Mouse (Mus musculus) spleen, postnatal 14 days (tissue): ENCODE data around the gene Rtn3.
"Not testable (repeated sequence)": the region's sequence is repeated elsewhere in the genome, so short reads cannot be mapped to it uniquely, and the experiment has no call there.

Experiments
- DNase-seq, 2 experiments: peaks; one replicate each; pipeline ENCODE4 v3.0.0; 2021 to 2022; ENCODE audit warnings: low spot score in 2 of 2

Rtn3 gene

DNA sequence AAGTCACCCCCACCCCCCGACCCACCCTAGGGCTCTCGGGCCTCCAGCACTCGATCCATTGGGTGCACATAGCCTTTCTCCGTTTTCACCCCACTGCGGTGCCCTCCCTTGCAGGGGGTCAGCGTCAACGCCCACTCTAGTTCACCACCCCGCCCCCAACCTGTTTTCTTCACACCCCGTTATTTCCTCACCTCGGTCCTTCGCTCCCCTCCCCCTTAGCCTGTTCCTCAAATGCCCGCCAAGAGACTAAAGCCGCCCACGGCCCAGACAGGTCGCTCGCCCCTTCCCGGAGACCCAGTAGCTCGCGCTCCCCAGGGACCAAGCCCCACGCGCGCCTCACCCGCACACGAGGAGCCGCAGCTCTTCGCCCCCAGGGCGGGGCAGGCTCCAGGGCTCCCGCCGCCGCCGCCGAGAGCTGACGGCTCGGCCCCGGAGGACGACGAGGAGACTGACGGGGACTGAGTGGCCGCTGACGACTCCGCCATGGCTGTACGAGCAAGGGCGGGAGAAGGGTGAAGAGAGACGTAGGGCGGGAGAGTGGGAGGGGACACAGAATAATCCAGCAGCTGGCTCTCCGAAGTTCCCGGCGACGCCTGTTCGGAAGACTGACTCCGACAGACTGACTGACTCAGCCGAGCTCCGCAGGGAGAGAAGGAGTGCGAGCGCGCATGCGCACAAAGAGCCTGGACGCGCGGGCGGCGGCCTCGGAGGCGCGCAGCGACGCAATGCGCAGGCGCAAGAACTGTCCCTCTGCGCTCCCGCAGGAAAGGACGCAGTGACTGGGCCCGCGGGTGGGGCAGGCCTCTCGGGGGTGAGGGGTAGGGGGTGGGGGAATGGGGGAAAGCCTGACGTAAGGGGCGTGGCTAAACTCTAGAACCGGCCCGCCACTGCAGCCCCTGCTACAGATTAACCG, at the start of gene Rtn3:
Gene Rtn3 (minus strand): TSS at position 683 of the 913 bp plus-strand sequence.
- peak; percentile 94 for DNase-seq

DNA sequence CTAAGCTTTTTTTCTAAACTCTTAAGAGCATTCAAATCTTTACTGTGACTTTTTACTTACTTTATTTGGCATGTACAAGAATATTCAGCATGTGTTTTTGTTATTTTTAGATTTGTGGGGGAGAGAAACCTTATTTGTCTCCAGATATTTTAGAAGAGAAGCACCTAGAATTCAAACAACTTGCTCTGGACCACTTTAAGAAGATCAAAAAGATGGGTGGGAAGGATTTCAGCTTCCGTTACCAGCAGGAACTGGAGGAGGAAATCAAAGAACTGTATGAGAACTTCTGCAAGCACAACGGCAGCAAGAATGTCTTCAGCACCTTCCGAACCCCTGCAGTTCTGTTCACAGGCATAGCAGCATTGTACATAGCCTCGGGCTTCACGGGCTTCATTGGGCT, 48.8 kb upstream of the Rtn3 start:
- DNase-seq, result no peak

DNA sequence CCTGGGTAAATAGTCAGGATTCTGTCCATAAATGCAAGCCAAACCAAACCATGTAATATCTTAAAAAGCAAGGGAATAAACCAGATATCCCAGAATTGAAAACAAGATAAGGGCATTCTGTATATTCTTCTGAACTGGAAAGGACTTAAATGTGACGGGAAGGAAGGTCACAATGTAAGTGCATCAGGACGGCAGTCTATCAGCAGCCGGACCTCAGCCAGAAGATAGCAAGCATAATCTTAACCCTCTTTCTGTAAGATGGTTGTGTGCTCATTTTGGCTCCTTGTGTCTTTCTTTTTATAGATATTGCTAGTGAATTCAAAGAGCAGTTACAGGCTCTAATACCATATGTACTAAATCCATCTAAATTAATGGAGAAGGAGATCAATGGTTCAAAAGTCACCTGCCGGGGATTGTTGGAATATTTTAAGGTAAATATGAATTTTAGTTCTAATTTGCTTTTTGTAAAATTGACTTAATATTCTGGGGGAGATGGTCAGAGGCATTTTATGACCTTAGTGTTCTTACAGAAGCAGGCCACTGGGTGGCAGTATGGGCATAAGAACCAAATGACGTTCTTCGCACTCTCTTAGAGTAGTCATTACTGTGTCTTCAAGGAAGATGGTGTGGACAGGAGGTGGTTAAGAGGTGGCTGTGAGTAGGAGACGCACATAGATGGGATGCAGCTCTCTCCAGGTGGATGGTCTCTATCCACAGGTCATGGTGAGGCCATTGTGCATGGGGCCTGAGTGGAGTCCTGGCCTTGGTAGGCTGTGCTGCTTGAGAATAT, 45.8 kb upstream of the Rtn3 start:
- DNase-seq, result peak; percentile 17 to 57

DNA sequence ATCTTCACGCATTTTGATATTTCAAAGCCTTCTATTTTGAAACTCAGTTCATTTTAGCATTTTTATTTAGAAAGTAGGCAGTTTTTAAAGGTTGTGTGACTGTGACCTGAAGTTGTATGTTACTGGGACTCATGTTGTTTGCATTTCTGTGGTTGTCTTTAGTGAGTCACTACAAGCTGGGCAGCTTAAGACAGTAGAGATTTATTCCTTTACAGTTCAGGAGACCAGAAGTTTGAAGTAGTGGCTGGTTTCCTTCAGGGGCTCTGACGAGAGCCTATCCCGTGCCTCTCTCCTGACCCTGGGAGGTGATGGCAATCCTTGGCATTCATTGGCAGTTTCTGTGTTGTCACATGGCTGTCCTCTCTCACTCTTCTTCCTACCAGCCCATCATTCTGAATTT, 41.8 kb upstream of the Rtn3 start:
- no peak for DNase-seq

DNA sequence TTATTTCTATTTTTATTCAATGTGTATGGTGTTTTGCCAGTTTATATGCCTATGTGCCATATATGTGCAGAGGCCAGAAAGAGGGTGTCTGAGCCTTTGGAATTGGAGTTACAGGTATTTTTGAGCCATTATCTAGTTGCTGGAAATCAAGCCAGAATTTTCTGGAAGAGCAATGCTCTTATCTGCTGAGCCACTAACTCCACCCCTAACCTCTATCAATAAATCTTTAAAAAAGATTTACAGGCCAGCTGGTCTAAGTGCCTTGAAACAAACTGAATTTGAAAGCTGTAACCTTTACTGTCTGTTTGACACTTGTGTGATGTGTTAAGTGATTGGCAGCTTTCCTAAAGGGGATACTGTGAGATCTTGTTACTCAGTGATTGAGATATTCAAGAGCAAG, 40.7 kb upstream of the Rtn3 start:
- no peak for DNase-seq

DNA sequence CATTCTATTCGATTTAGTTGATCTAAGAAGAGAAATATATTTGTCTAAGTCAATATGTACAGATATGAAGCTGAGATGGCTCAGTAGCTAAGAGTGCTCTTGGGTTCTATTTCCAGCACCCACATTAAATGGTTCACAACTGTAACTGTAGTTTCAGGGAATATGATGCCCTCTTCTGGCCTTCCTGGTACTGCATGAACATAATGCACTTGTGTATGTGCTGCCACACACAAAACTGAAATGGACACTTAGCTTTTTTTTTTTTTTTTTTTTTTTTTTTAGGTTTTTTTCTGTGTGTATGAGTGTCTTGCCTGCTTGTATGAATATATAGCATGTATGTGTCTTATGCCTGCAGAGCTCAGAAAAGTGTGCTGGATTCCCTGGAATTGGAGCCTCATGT, 40.2 kb upstream of the Rtn3 start:
- DNase-seq, result peak in 1 of 2 experiments; percentile 17

DNA sequence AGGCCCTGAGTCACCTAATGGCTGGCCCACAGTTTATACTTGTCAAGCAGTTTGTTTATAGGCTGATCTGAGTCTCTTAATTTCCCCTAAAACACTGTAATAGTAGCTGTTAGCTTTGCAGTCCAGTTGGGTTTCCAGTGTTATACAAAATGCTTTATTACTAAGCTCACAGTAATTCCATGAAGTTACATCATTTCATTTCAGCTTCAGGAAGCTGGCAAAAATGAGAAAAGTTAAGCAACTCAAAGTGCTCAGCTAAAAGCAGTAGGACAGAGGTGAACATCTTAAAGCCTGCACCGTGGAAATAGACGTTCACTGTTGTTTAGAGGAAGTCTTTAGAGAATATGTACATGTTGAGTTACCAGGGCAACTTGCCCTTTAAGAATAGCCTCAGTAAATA, 39.8 kb upstream of the Rtn3 start:
- DNase-seq, result no peak

DNA sequence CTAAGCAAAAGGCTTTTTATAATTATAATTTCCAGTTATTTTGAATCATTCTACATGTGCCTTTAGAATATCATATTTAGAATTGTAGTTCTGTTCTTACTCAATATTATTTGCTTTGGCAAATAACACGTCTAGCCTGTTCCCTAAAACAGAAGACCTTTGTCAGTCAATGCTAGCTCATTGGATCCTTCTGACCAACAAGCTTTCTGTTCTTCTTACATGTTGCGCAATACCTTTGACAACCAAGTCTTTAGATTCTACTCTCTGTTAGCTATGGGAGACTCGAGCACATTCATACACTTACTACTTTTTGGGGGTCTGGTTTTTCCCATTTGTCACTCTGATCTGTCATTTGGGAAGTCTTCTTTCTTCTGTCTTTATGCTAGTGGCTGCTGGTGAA, 38.5 kb upstream of the Rtn3 start:
- no peak for DNase-seq

DNA sequence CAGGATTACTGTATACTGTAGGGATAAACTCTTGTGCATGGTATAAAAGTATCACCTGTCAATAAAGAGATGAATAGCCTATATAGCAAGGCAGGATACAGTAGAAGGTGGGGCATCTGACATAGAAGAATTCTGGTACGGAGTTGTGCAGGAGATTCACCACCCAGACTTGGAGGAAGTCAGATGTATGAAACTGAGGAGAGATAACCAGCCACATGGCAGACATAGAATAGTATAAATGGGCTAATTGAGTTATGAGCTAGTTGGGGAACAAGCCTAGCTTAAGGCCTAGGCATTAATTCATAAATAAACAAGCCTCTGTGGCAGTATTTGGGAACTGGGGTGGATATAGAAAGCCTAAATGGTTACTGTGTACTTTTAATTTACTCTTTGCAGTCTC, 33.4 kb upstream of the Rtn3 start:
- no peak for DNase-seq

DNA sequence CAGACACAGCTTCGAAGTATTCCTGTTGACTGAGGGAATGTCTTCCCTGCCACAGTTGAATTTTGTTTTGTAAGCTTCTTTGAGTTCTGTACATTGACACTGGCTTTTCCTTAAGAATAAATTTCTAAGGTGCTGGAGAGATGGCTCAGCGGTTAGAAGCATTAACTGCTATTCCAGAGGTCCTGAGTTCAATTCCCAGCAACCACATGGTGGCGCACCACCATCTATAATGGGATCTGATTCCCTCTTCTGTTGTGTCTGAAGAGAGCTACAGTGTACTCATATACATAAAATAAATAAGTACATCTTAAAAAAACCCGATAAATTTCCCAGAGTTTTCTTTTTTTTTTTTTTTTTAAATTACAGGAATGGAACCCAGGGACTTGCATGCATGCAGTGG, 24.9 kb upstream of the Rtn3 start:
- DNase-seq, result no peak

DNA sequence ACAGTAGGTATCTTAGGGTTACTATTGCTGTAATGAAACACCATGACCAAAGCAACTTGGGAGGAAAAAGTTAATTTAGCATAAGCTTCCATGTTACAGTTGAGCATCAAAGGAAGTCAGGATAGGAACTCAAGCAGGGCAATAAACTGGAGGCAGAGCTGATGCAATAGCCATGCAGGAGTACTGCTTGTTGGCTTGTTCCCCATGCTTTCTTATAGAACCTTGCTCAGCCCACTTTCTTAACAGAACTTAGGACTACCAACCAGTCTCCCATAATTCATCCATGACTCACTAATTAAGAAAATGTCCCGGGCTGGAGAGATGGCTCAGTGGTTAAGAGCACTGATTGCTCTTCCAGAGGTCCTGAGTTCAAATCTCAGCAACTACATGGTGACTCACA, 23.2 kb upstream of the Rtn3 start:
- no peak for DNase-seq

DNA sequence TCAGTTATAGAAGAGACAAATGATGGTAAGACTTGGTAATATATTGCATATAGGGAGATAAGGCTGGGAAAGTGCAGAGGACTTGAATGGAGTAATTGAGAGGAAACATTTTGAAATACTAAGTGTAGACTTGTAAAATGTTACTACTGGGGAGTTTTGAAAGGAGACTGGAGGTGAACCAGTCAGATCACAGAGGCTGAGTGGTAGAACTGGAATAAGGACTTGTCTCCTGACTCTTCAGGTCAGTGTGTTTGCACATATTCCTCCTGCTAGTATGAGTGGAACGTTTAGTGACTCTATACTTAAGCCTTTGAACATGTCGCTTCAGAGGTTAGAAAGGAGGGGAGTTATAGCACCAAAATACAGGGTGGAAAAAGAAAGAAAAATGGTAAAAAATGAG, 19.4 kb upstream of the Rtn3 start:
- DNase-seq, result no peak

DNA sequence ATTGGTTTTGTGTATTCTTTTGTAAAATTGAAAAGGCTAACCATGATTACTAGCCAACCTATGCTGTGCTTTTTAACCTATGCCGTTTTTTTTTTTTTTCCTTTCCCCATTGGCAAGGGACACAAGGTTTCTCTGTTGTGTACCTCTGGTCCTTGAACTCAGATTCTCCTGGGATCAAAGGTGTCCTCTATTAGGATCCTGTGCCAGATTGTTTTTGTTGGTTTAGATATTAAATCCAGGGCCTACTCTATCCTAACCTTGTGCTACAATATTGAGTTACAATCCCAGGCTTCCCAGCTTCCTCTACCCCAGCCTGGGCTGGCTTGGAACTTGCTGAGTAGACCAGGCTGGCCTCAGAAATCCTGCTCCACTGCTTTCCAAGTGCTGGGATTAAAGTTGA, 17.6 kb upstream of the Rtn3 start:
- no peak for DNase-seq

DNA sequence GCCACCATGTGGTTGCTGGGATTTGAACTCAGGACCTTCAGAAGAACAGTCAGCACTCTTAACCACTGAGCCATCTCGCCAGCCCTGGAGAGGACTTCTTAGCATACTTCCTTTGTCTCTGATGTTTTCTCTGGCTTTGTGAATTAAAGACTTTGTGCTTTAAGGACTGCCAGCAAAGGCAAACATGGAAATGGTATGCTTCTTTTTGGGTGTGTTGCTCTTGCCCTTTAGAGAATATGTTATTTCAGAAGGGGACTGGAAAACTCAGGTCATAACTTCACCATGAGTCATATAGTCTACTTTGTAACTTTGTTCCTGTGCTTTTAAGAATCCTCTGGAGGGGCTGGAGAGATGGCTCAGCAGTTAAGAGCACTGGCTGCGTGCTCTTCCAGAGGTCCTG, 15.7 kb upstream of the Rtn3 start:
- no peak for DNase-seq

DNA sequence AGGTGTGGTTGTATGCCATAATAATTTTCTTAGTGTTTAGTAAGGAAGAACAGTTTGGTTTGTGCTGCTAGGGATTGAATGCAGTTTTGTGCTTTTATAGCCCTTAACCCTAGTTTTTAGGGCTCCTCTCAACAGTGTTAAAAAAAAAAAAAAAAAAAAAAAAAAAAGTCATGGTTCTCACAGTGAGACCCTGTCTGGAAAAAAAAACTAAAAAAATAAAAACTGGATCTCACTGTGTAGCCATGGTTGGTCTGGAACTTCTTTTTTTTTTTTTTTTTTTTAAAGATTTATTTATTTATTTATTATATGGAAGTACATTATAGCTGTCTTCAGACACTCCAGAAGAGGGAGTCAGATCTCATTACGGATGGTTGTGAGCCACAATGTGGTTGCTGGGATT, 13.0 kb upstream of the Rtn3 start:
- not testable (repeated sequence) for DNase-seq

DNA sequence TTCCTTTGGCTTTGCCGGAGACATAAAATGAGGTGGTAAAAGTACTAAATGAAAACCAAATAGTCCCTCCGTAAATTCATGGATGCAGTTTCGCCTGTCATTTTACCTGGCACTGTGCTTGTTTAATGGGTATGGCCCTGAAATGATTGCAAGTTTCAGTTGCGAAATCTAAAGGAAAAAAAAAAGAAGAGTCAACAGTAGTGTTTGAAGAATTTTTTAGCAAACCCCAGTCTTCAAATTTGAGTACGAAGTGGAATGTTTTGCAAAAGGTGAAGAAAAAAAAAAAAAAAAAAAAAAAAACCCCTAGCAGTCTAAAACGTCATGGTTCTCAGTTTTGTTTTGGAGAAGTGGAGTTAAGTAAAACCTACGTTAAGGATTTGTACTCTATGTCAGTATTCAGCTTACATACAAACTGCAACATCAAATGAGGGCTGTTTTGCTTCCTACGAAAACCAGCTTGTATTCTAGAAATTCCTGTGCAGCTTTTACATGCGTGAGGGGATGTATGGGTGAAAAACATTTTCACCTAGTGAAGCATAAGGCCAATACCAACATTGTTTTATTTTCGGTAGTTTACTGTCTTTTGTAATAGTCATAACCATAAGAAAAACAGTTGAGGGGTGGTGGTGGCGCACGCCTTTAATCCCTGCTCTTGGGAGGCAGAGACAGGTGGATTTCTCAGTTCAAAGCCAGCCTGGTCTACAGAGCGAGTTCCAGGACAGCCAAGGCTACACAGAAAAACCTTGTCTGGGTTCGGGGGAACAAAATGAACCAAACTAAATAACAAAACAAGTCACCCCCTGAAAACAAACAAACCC, 12.3 kb upstream of the Rtn3 start:
- DNase-seq, result no peak

DNA sequence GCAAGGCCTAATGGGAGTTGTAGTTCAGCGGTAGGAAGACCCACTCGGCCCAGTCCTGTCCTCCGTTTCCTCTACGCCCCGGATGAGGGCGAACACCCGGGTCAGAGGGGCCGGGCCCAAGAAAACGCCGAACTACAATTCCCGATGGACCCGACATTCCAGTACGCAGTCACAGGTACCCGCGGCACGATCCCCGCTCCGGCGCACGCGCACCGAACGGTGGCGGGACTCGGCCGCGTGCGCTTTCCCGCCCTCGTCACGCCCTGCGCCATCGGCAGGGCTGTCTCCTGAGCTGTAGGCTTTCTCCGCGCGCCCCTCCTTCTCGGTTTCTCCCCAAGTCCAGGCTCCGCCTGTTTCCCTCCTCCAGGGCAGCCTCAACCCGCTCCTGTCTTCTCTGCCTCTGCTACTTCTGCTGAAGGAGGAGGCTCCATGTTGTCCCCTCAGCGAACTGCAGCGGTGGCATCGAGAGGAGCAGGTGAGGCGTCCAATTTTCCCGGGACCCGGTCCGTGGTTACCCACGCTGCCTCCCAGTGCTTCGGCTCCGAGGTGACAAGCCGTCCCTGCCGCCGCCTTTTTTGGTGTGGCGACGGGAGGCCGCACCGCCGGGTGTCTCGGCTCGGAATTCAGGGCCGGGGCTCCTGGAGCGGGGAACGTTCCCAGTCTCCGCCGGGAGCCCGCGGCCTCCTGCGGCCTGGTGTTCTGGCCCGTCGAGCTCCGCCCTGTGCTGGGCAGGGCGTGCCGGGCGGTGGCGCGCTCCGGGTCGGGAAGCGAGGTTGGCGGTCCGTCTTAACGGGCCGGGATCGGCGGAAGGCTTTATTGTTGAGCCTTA, 11.3 kb upstream of the Rtn3 start:
- DNase-seq, result peak; percentile 65 to 75

DNA sequence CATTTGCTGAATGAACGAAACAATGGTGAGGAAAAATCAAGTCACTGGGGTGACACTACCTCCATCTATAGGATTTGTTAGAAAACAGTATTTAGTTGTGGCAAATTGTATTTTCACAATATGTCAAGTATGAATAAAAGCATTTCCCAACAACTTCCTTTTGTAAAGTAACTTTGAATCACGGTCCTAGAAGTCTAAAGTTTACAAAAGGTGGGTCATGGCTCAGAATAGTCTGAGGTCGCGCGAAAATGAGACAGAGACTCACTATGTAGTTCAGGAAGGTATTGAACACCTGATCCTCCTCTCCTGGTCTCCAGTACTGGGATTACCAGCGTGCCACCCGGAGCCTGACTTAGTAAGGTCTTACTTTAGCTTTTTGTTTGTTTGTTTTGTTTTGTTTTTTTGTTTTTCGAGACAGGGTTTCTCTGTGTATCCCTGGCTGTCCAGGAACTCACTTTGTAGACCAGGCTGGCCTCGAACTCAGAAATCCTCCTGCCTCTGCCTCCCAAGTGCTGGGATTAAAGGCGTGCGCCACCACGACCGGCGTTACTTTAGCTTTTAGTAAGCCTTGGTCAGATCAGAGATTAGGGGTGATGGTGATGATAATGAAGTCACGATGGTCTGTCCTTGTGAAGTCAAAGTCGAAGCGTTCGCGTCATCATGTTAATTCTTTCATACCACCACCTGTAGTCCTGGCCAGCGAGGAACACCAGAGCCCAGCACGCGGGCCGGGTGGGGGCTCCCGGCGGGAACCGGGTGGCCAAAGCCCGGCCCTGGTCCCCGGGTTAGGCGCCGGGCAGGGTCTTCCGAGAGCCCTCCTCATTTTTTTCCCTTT, 10.5 kb upstream of the Rtn3 start, which contains the start of gene Atl3:
Gene Atl3 (plus strand): TSS at position 689 of the 835 bp plus-strand sequence.
- no peak for DNase-seq

DNA sequence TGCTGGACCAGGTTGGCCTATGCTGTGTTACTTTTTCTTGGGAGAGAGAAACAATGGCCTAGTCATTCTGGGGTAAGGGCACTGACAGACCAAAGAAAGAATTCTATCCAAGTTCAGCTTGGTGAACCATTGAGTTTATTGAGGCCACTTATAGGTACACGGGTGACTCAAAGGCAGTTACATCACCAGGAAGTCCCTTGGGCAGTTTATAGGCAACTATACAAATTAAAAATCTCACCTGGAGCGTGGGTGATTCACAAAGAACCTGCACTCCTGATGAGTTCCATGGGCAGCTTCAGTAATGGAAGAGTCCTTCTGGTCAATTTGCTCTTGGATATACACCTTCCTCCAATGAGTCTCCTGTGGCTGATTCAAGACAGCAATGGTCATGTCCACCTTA, 9.6 kb upstream of the Rtn3 start:
- no peak for DNase-seq

DNA sequence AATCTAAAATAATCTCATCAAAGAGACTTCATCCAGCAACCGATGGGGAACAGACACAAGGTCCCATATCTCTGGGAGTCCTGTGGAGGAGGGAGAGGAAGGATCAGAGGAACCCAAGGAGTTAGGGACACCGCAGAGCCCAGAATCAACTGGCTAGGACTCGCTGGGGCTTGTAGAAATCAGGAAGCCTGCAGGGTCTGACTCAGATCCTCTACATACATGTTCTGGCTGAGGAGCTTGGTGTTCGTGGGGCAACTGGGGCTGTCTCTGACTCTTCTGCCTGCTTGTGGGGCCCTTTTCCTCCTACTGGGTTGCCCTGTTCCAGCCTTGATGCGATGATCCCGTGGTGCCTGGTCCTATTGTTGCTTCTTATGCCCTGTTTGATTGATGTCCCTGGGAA, 8.9 kb upstream of the Rtn3 start:
- no peak for DNase-seq
